Mouse (Mus musculus) thymus, adult 2 months (tissue): ENCODE measurements around the gene S100a4.

ENCODE experiments used
- CTCF ChIP-seq: fragments of 200-500 bp; IDR thresholded peaks from 2 replicates; pipeline ENCODE4 v1.5.1; 2012; ENCODE audit warnings: mild to moderate bottlenecking, control low read depth, low read length, moderate library complexity, borderline replicate concordance; ENCODE audit not compliant: control insufficient read depth, poor library complexity, insufficient read depth; ENCODE audit errors: extremely low read depth
- POLR2A ChIP-seq: fragments of 200-500 bp; IDR thresholded peaks from 2 replicates; pipeline ENCODE4 v1.6.1; 2012; ENCODE audit warnings: mild to moderate bottlenecking, low read length, control low read depth, moderate library complexity; ENCODE audit not compliant: control insufficient read depth, poor library complexity, insufficient read depth; ENCODE audit errors: extremely low read depth

- TF ChIP-seq POLR2A (no peak), CTCF (no peak)
These were observed 43.7 kb downstream of the S100a4 start for GRCm38 (mm10) chr3:90647291-90647690.
